Mouse (Mus musculus) ES-Bruce4 (cell line): ENCODE results near the gene Olfr160. TPM values are rescaled to one million over a fixed set of nuclear protein-coding genes. Genes with fewer than 3 reads are reported as not detected.

Source experiments
- H3K27ac ChIP-seq: 2 replicates; pipeline ENCODE4 v1.5.1; 2012; ENCODE audit warnings: low read length, inconsistent platforms; ENCODE audit not compliant: insufficient read depth
- H3K27me3 ChIP-seq: 2 replicates; pipeline ENCODE4 v1.6.1; 2012; ENCODE audit warnings: mild to moderate bottlenecking, low read length, inconsistent platforms; ENCODE audit not compliant: control insufficient read depth, poor library complexity, insufficient read depth, severe bottlenecking
- H3K36me3 ChIP-seq: 2 replicates; pipeline ENCODE4 v1.6.1; 2012; ENCODE audit warnings: inconsistent platforms, mild to moderate bottlenecking, low read length, moderate library complexity; ENCODE audit not compliant: control insufficient read depth, poor library complexity, insufficient read depth, severe bottlenecking
- H3K4me1 ChIP-seq: one replicate; pipeline ENCODE4 v1.8.1; 2011; ENCODE audit warnings: low read length; ENCODE audit not compliant: control insufficient read depth, insufficient read depth
- H3K4me3 ChIP-seq: 2 replicates; pipeline ENCODE4 v1.5.1; 2011; ENCODE audit warnings: low read depth, mild to moderate bottlenecking, low read length
- H3K9ac ChIP-seq: 2 replicates; pipeline ENCODE4 v1.6.1; 2012; ENCODE audit warnings: low read depth, mild to moderate bottlenecking, inconsistent platforms; ENCODE audit not compliant: poor library complexity, severe bottlenecking
- H3K9me3 ChIP-seq: replicated peaks from 2 replicates; pipeline ENCODE4 v1.6.1; 2012; ENCODE audit warnings: mild to moderate bottlenecking, low read length, inconsistent platforms; ENCODE audit not compliant: control insufficient read depth, poor library complexity, insufficient read depth, severe bottlenecking
- CTCF ChIP-seq: IDR thresholded peaks from one replicate; pipeline ENCODE4 v1.8.1; 2011; ENCODE audit warnings: low read depth, low read length
- EP300 ChIP-seq: IDR thresholded peaks from 2 replicates; pipeline ENCODE4 v1.6.1; 2011; ENCODE audit warnings: low read depth, low read length; ENCODE audit not compliant: insufficient read depth
- POLR2A ChIP-seq: IDR thresholded peaks from one replicate; pipeline ENCODE4 v1.8.1; 2011; ENCODE audit warnings: low read length; ENCODE audit not compliant: insufficient read depth
- polyA plus RNA-seq: library from polyadenylated mRNA; stranded (reverse); fragments of >200 nt; gene quantifications from 2 replicates; pipeline ENCODE4 v1.2.4, GENCODE M21; 2011; ENCODE audit warnings: low read depth; ENCODE audit not compliant: missing spikeins, insufficient read depth, insufficient read length

The Olfr160 gene
- polyA plus RNA-seq, 1 experiment: not detected

GRCm38 (mm10) chr9:37663210-37663609 lies 52.8 kb downstream of the Olfr160 start:
- Histone ChIP-seq H3K4me3 (no peak overlapping the region), H3K9ac (no peak overlapping the region), H3K4me1 (no peaks in the 10 kb centered on the region), H3K27ac (no peak overlapping the region), H3K27me3 (no peaks in the 10 kb centered on the region; the same call in 1 of the 2 replicates), H3K9me3 (no peaks in the 10 kb centered on the region), H3K36me3 (no peaks in the 10 kb centered on the region)
- TF ChIP-seq EP300 (no peak), POLR2A (no peak), CTCF (no peak)

GRCm38 (mm10) chr9:37659413-37659812 lies 56.6 kb downstream of the Olfr160 start:
- Histone ChIP-seq H3K36me3 (peaks cover 4% of the 10 kb centered on the region), H3K27me3 (no peaks in the 10 kb centered on the region; the same call in 1 of the 2 replicates), H3K4me3 (no peak overlapping the region), H3K9me3 (no peaks in the 10 kb centered on the region), H3K27ac (no peak overlapping the region), H3K4me1 (no peaks in the 10 kb centered on the region), H3K9ac (no peak overlapping the region)
- no peak for TF ChIP-seq CTCF
- no peak for TF ChIP-seq EP300
- TF ChIP-seq POLR2A: no peak

Other genes with a start within 250 kb of the Olfr160 start
- gene Msantd2, start 226.9 kb downstream of the Olfr160 start, polyA plus RNA-seq: 85.4 and 85.6 TPM in 2 replicates
- 1.7 and 3.1 TPM in 2 replicates for gene Esam, start 188.2 kb downstream of the Olfr160 start, polyA plus RNA-seq
- gene Vsig2, start 177.0 kb downstream of the Olfr160 start, polyA plus RNA-seq: 0.91 TPM in 1 of 2 replicates, not detected in the other
- gene Nrgn, start 163.3 kb downstream of the Olfr160 start, polyA plus RNA-seq: 1.2 and 3.3 TPM in 2 replicates
- 9.4 and 10.0 TPM in 2 replicates for gene Siae, start 160.6 kb downstream of the Olfr160 start, polyA plus RNA-seq
- gene Spa17, start 102.5 kb downstream of the Olfr160 start, polyA plus RNA-seq: 5.3 and 7.1 TPM in 2 replicates
- gene Tbrg1, start 58.9 kb downstream of the Olfr160 start, polyA plus RNA-seq: 184 and 191 TPM in 2 replicates
- gene Panx3, start 47.0 kb downstream of the Olfr160 start, polyA plus RNA-seq: not detected in 2 replicates
- not detected in 2 replicates for gene Olfr874, start 28.9 kb upstream of the Olfr160 start, polyA plus RNA-seq
- not detected in 2 replicates for gene Olfr875, start 55.6 kb upstream of the Olfr160 start, polyA plus RNA-seq
- not detected in 2 replicates for gene Olfr876, start 86.8 kb upstream of the Olfr160 start, polyA plus RNA-seq
- gene Olfr877, start 138.0 kb upstream of the Olfr160 start, polyA plus RNA-seq: not detected in 2 replicates
- not detected in 2 replicates for gene Olfr145, start 180.5 kb upstream of the Olfr160 start, polyA plus RNA-seq
- not detected in 2 replicates for gene Olfr878, start 201.6 kb upstream of the Olfr160 start, polyA plus RNA-seq